Mouse (Mus musculus) kidney, adult 2 months (tissue): ENCODE measurements around the gene Lamp2. TPM values are rescaled to one million over a fixed set of nuclear protein-coding genes. Genes with fewer than 3 reads are reported as not detected.
"Not testable (repeated sequence)": the region's sequence is repeated elsewhere in the genome, so short reads cannot be mapped to it uniquely, and the experiment has no call there.

Experiments used
- DNase-seq: peaks from one replicate; pipeline ENCODE4 v3.0.0; 2021
- H3K27ac ChIP-seq: fragments of 200-500 bp; 2 replicates; pipeline ENCODE4 v1.5.1; 2012; ENCODE audit warnings: low read depth, low read length, control low read depth, inconsistent platforms; ENCODE audit not compliant: insufficient read depth
- H3K27me3 ChIP-seq: fragments of 200-500 bp; replicated peaks from 2 replicates; pipeline ENCODE4 v1.6.1; 2012; ENCODE audit warnings: mild to moderate bottlenecking, moderate library complexity, low read length, inconsistent platforms; ENCODE audit not compliant: control insufficient read depth, insufficient read depth
- H3K36me3 ChIP-seq: fragments of 200-500 bp; 2 replicates; pipeline ENCODE4 v1.6.1; 2012; ENCODE audit warnings: mild to moderate bottlenecking, moderate library complexity, low read length, inconsistent platforms; ENCODE audit not compliant: control insufficient read depth, insufficient read depth
- H3K4me1 ChIP-seq: fragments of 200-500 bp; 2 replicates; pipeline ENCODE4 v1.6.1; 2011; ENCODE audit warnings: low read length; ENCODE audit not compliant: control insufficient read depth, insufficient read depth
- H3K4me3 ChIP-seq: fragments of 200-500 bp; 2 replicates; pipeline ENCODE4 v1.5.1; 2011; ENCODE audit warnings: mild to moderate bottlenecking, low read depth, low read length, control low read depth; ENCODE audit not compliant: insufficient read depth
- CTCF ChIP-seq: fragments of 200-500 bp; conservative IDR thresholded peaks from 2 replicates; pipeline ENCODE4 v1.5.1; 2011; ENCODE audit warnings: low read depth, mild to moderate bottlenecking, control low read depth, low read length, moderate library complexity, mixed read lengths; ENCODE audit not compliant: insufficient read depth, insufficient read length
- POLR2A ChIP-seq: fragments of 200-500 bp; IDR thresholded peaks from one replicate; pipeline ENCODE4 v1.6.1; 2011; ENCODE audit warnings: low read depth, low read length, control low read depth
- WGBS: fragments of 180-500 bp; shearing (Covaris S2); methylation state at CpG from one replicate; pipeline ENCODE4 v1.1.7; 2018; 5-methylcytosine and 5-hydroxymethylcytosine counted together
- polyA plus RNA-seq: library from polyadenylated mRNA; depleted of rRNA; stranded (reverse); fragments of >200 nt; gene quantifications from 2 replicates; pipeline ENCODE4 v1.2.3, GENCODE M21; 2012; rRNA removed

Gene Lamp2
- polyA plus RNA-seq, 1 experiment = 353 TPM

GRCm38 (mm10) chrX:38400616-38401015, 55.6 kb downstream of the Lamp2 start:
- TF ChIP-seq POLR2A = no peak
- TF ChIP-seq CTCF = no peak
- 56% methylated on average over 3 of the region's 3 CpGs for WGBS
- Histone ChIP-seq H3K4me1 (peaks cover 16% of the 10 kb centered on the region; the same call in 1 of the 2 replicates), H3K27me3 (no peaks in the 10 kb centered on the region), H3K27ac (peak overlapping the region; percentile 94), H3K36me3 (no peaks in the 10 kb centered on the region), H3K4me3 (no peak overlapping the region)
- peak; percentile 63 for DNase-seq

- DNase-seq = peak; percentile 61
- 81% methylated on average over 1 of the region's 1 CpGs for WGBS
Observed at GRCm38 (mm10) chrX:38399671-38400070, 56.6 kb downstream of the Lamp2 start.

GRCm38 (mm10) chrX:38373169-38373568, 83.1 kb downstream of the Lamp2 start:
- H3K27me3 ChIP-seq, DNase-seq, H3K36me3 ChIP-seq, H3K4me3 ChIP-seq, H3K27ac ChIP-seq, H3K4me1 ChIP-seq: not testable (repeated sequence)
- 75% methylated on average over 1 of the region's 1 CpGs for WGBS

More at GRCm38 (mm10) chrX:38399671-38400070, 56.6 kb downstream of the Lamp2 start:
- no peak overlapping the region for H3K4me3 ChIP-seq
- no peaks in the 10 kb centered on the region for H3K27me3 ChIP-seq
- peaks cover 16% of the 10 kb centered on the region; the same call in 1 of the 2 replicates for H3K4me1 ChIP-seq
- no peak for TF ChIP-seq POLR2A
- TF ChIP-seq CTCF = no peak
- no peak overlapping the region for H3K27ac ChIP-seq
- no peaks in the 10 kb centered on the region for H3K36me3 ChIP-seq

GRCm38 (mm10) chrX:38364621-38365020, 91.6 kb downstream of the Lamp2 start:
- not testable (repeated sequence) for H3K36me3 ChIP-seq, H3K4me3 ChIP-seq, H3K27me3 ChIP-seq, H3K27ac ChIP-seq, H3K4me1 ChIP-seq
- DNase-seq = peak; percentile 30
- 64% methylated on average over 1 of the region's 1 CpGs for WGBS

GRCm38 (mm10) chrX:38362016-38362415, 94.2 kb downstream of the Lamp2 start:
- Histone ChIP-seq H3K4me1 (no peaks in the 10 kb centered on the region), H3K4me3 (no peak overlapping the region), H3K36me3 (no peaks in the 10 kb centered on the region), H3K27ac (0 out of 2 replicates have a peak overlapping the region, but pooled peaks have one; percentile 31), H3K27me3 (no peaks in the 10 kb centered on the region)
- whole genome bisulfite sequencing = 58% methylated on average over 8 of the region's 8 CpGs
- DNase-seq = peak; percentile 69
- TF ChIP-seq POLR2A = no peak
- no peak for TF ChIP-seq CTCF

Other genes with a start within 250 kb of the Lamp2 start
- gene Tmem255a, start 204.0 kb downstream of the Lamp2 start, polyA plus RNA-seq = 0.17 and 0.22 TPM in 2 replicates
- 0.11 TPM in 1 of 2 replicates, not detected in the other for gene Atp1b4, start 140.3 kb downstream of the Lamp2 start, polyA plus RNA-seq
- gene Cul4b, start 119.7 kb upstream of the Lamp2 start, polyA plus RNA-seq = 6.4 and 6.5 TPM in 2 replicates
- 10.7 and 13.5 TPM in 2 replicates for gene Mcts1, start 144.1 kb upstream of the Lamp2 start, polyA plus RNA-seq
- 15.8 and 18.6 TPM in 2 replicates for gene C1galt1c1, start 178.6 kb upstream of the Lamp2 start, polyA plus RNA-seq